Mouse (Mus musculus) cortical plate, adult 2 months (tissue): Measurements from ENCODE around the gene AI413582.

Source experiments
- CTCF ChIP-seq: fragments of 200-500 bp; IDR thresholded peaks from 2 replicates; pipeline ENCODE4 v1.5.1; 2011; ENCODE audit warnings: mild to moderate bottlenecking, control low read depth, low read length; ENCODE audit not compliant: insufficient read depth; ENCODE audit errors: extremely low read depth
- POLR2A ChIP-seq: fragments of 200-500 bp; IDR thresholded peaks from 2 replicates; pipeline ENCODE4 v1.6.1; 2011; ENCODE audit warnings: mild to moderate bottlenecking, low read length, control low read depth; ENCODE audit not compliant: insufficient read depth; ENCODE audit errors: extremely low read depth

- TF ChIP-seq CTCF (no peak), POLR2A (no peak)
Observed at GRCm38 (mm10) chr17:27580392-27581068, 15.0 kb upstream of the AI413582 start.
